Mouse (Mus musculus): ENCODE measurements around the gene Zdhhc23. TPM values are rescaled to one million over a fixed set of nuclear protein-coding genes. Genes with fewer than 3 reads are reported as not detected.

Gene Zdhhc23
- polyA plus RNA-seq, 1 experiment, result 3.6 TPM

GRCm38 (mm10) chr16:43965781-43966389, 13.7 kb downstream of the Zdhhc23 start:
- peak; percentile 81 for DNase-seq (ENCODE audit: low read depth)
- TF ChIP-seq CTCF (IDR thresholded peaks at IDR 0.05; ENCODE audit: borderline replicate concordance, extremely low read depth, insufficient read depth, insufficient read length), result no peak
- no peak for TF ChIP-seq POLR2A (IDR thresholded peaks at IDR 0.05; ENCODE audit: borderline replicate concordance, extremely low read depth, insufficient read depth, insufficient read length, poor library complexity, severe bottlenecking)

- TF ChIP-seq POLR2A (IDR thresholded peaks at IDR 0.05; ENCODE audit: borderline replicate concordance, extremely low read depth, insufficient read depth, insufficient read length, poor library complexity, severe bottlenecking) (no peak), CTCF (IDR thresholded peaks at IDR 0.05; ENCODE audit: borderline replicate concordance, extremely low read depth, insufficient read depth, insufficient read length) (no peak)
- DNase-seq (ENCODE audit: low read depth), result peak; percentile 37
These were observed 15.8 kb downstream of the Zdhhc23 start for GRCm38 (mm10) chr16:43963780-43964179.

GRCm38 (mm10) chr16:43963291-43963690, 16.3 kb downstream of the Zdhhc23 start:
- no peak for DNase-seq (ENCODE audit: low read depth)
- TF ChIP-seq POLR2A (IDR thresholded peaks at IDR 0.05; ENCODE audit: borderline replicate concordance, extremely low read depth, insufficient read depth, insufficient read length, poor library complexity, severe bottlenecking) (no peak), CTCF (IDR thresholded peaks at IDR 0.05; ENCODE audit: borderline replicate concordance, extremely low read depth, insufficient read depth, insufficient read length) (no peak)

GRCm38 (mm10) chr16:43958038-43958437, 21.6 kb downstream of the Zdhhc23 start:
- no peak for DNase-seq (ENCODE audit: low read depth)
- TF ChIP-seq CTCF (IDR thresholded peaks at IDR 0.05; ENCODE audit: borderline replicate concordance, extremely low read depth, insufficient read depth, insufficient read length), result no peak
- no peak for TF ChIP-seq POLR2A (IDR thresholded peaks at IDR 0.05; ENCODE audit: borderline replicate concordance, extremely low read depth, insufficient read depth, insufficient read length, poor library complexity, severe bottlenecking)

GRCm38 (mm10) chr16:43954913-43955312, 24.7 kb downstream of the Zdhhc23 start:
- no peak for DNase-seq (ENCODE audit: low read depth)
- TF ChIP-seq POLR2A (IDR thresholded peaks at IDR 0.05; ENCODE audit: borderline replicate concordance, extremely low read depth, insufficient read depth, insufficient read length, poor library complexity, severe bottlenecking), result no peak
- TF ChIP-seq CTCF (IDR thresholded peaks at IDR 0.05; ENCODE audit: borderline replicate concordance, extremely low read depth, insufficient read depth, insufficient read length), result no peak

- no peak for DNase-seq (ENCODE audit: low read depth)
These were observed 28.0 kb downstream of the Zdhhc23 start for GRCm38 (mm10) chr16:43951591-43951990.

GRCm38 (mm10) chr16:43945869-43946268, 33.7 kb downstream of the Zdhhc23 start:
- TF ChIP-seq POLR2A (IDR thresholded peaks at IDR 0.05; ENCODE audit: borderline replicate concordance, extremely low read depth, insufficient read depth, insufficient read length, poor library complexity, severe bottlenecking) (no peak), CTCF (IDR thresholded peaks at IDR 0.05; ENCODE audit: borderline replicate concordance, extremely low read depth, insufficient read depth, insufficient read length) (no peak)
- peak; percentile 18 for DNase-seq (ENCODE audit: low read depth)

More at GRCm38 (mm10) chr16:43951591-43951990, 28.0 kb downstream of the Zdhhc23 start:
- no peak for TF ChIP-seq CTCF (IDR thresholded peaks at IDR 0.05; ENCODE audit: borderline replicate concordance, extremely low read depth, insufficient read depth, insufficient read length)
- no peak for TF ChIP-seq POLR2A (IDR thresholded peaks at IDR 0.05; ENCODE audit: borderline replicate concordance, extremely low read depth, insufficient read depth, insufficient read length, poor library complexity, severe bottlenecking)

GRCm38 (mm10) chr16:43945351-43945750, 34.2 kb downstream of the Zdhhc23 start:
- no peak for DNase-seq (ENCODE audit: low read depth)
- TF ChIP-seq CTCF (IDR thresholded peaks at IDR 0.05; ENCODE audit: borderline replicate concordance, extremely low read depth, insufficient read depth, insufficient read length) (no peak), POLR2A (IDR thresholded peaks at IDR 0.05; ENCODE audit: borderline replicate concordance, extremely low read depth, insufficient read depth, insufficient read length, poor library complexity, severe bottlenecking) (no peak)

- TF ChIP-seq CTCF (IDR thresholded peaks at IDR 0.05; ENCODE audit: borderline replicate concordance, extremely low read depth, insufficient read depth, insufficient read length) (no peak), POLR2A (IDR thresholded peaks at IDR 0.05; ENCODE audit: borderline replicate concordance, extremely low read depth, insufficient read depth, insufficient read length, poor library complexity, severe bottlenecking) (no peak)
- no peak for DNase-seq (ENCODE audit: low read depth)
These were observed 38.7 kb downstream of the Zdhhc23 start for GRCm38 (mm10) chr16:43940846-43941245.

GRCm38 (mm10) chr16:43935892-43936291, 43.7 kb downstream of the Zdhhc23 start:
- TF ChIP-seq CTCF (IDR thresholded peaks at IDR 0.05; ENCODE audit: borderline replicate concordance, extremely low read depth, insufficient read depth, insufficient read length) (no peak), POLR2A (IDR thresholded peaks at IDR 0.05; ENCODE audit: borderline replicate concordance, extremely low read depth, insufficient read depth, insufficient read length, poor library complexity, severe bottlenecking) (no peak)
- peak; percentile 14 for DNase-seq (ENCODE audit: low read depth)

- peak; percentile 65 for DNase-seq (ENCODE audit: low read depth)
- TF ChIP-seq POLR2A (IDR thresholded peaks at IDR 0.05; ENCODE audit: borderline replicate concordance, extremely low read depth, insufficient read depth, insufficient read length, poor library complexity, severe bottlenecking) (no peak), CTCF (IDR thresholded peaks at IDR 0.05; ENCODE audit: borderline replicate concordance, extremely low read depth, insufficient read depth, insufficient read length) (no peak)
These were observed 44.2 kb downstream of the Zdhhc23 start for GRCm38 (mm10) chr16:43935367-43935766.

GRCm38 (mm10) chr16:43934856-43935255, 44.7 kb downstream of the Zdhhc23 start:
- DNase-seq (ENCODE audit: low read depth), result no peak

More at GRCm38 (mm10) chr16:43934856-43935255, 44.7 kb downstream of the Zdhhc23 start:
- TF ChIP-seq POLR2A (IDR thresholded peaks at IDR 0.05; ENCODE audit: borderline replicate concordance, extremely low read depth, insufficient read depth, insufficient read length, poor library complexity, severe bottlenecking) (no peak), CTCF (IDR thresholded peaks at IDR 0.05; ENCODE audit: borderline replicate concordance, extremely low read depth, insufficient read depth, insufficient read length) (no peak)

Measured in brain, embryonic 14.5 days (tissue).